Mouse (Mus musculus) kidney, embryonic 14.5 days (tissue): Measurements from ENCODE around the gene Gm45713. TPM values are rescaled to one million over a fixed set of nuclear protein-coding genes. Genes with fewer than 3 reads are reported as not detected.

Experiments used
- ATAC-seq: fragments of 200-750 bp; cut with Nextera tagmentation; 2 replicates; pipeline ENCODE4 v1.8.0; 2017; ENCODE audit warnings: moderate number of reproducible peaks, mild to moderate bottlenecking, moderate TSS enrichment, moderate library complexity; ENCODE audit not compliant: low FRiP score, low TSS enrichment
- H3K27ac ChIP-seq: fragments of 300-500 bp; sonication (generic); 2 replicates; pipeline ENCODE4 v1.5.1; 2014; ENCODE audit warnings: low read depth, mild to moderate bottlenecking, low read length, moderate library complexity, mixed read lengths
- H3K27me3 ChIP-seq: fragments of 300-500 bp; sonication (generic); 2 replicates; pipeline ENCODE4 v1.6.1; 2014; ENCODE audit warnings: mild to moderate bottlenecking, low read length; ENCODE audit not compliant: control insufficient read depth, insufficient read depth
- H3K36me3 ChIP-seq: fragments of 300-500 bp; sonication (generic); 2 replicates; pipeline ENCODE4 v1.6.1; 2014; ENCODE audit warnings: low read length, mixed read lengths; ENCODE audit not compliant: control insufficient read depth, insufficient read depth
- H3K4me1 ChIP-seq: fragments of 300-500 bp; sonication (generic); 2 replicates; pipeline ENCODE4 v1.6.1; 2014; ENCODE audit warnings: low read length, mixed read lengths; ENCODE audit not compliant: control insufficient read depth, insufficient read depth
- H3K4me2 ChIP-seq: fragments of 300-500 bp; sonication (generic); replicated peaks from 2 replicates; pipeline ENCODE4 v1.6.1; 2014; ENCODE audit warnings: low read depth, mild to moderate bottlenecking, low read length
- H3K4me3 ChIP-seq: fragments of 300-500 bp; sonication (generic); 2 replicates; pipeline ENCODE4 v1.5.1; 2014; ENCODE audit warnings: mild to moderate bottlenecking, low read length
- H3K9ac ChIP-seq: fragments of 300-500 bp; sonication (generic); 2 replicates; pipeline ENCODE4 v1.6.1; 2014; ENCODE audit warnings: low read depth, mild to moderate bottlenecking, low read length, moderate library complexity
- H3K9me3 ChIP-seq: fragments of 300-500 bp; sonication (generic); 2 replicates; pipeline ENCODE4 v1.6.1; 2016; ENCODE audit warnings: low read length; ENCODE audit not compliant: control insufficient read depth
- WGBS: fragments of 180-500 bp; shearing (Covaris S2); extraction: QIAGEN DNeasy Blood & Tissue Kit; methylation state at CpG from one replicate; pipeline ENCODE4 v1.1.7; 2014; 5-methylcytosine and 5-hydroxymethylcytosine counted together
- polyA plus RNA-seq: library from polyadenylated mRNA; unstranded; fragments of >200 nt; fragmentation: Nextera tagmentation; extraction: Ambion mirVana; gene quantifications from 2 replicates; pipeline ENCODE4 v1.2.1, GENCODE M21; 2014

Gene Gm45713
- polyA plus RNA-seq, 1 experiment from 2014 or later, result 0.19 TPM

GRCm38 (mm10) chr7:45151303-45151702, 15.3 kb upstream of the Gm45713 start:
- peak overlapping the region; percentile 79; the same call in 1 of the 2 replicates for H3K27ac ChIP-seq

GRCm38 (mm10) chr7:45150321-45150720, 14.3 kb upstream of the Gm45713 start:
- Histone ChIP-seq H3K4me2 (no peak overlapping the region), H3K27me3 (no peaks in the 10 kb centered on the region), H3K36me3 (peaks cover 21% of the 10 kb centered on the region), H3K4me3 (no peak overlapping the region), H3K4me1 (peaks cover 23% of the 10 kb centered on the region), H3K27ac (peak overlapping the region; percentile 79; the same call in 1 of the 2 replicates), H3K9me3 (no peaks in the 10 kb centered on the region), H3K9ac (no peak overlapping the region; the same call in 1 of the 2 replicates)
- ATAC-seq, result no peak
- 28% methylated on average over 4 of the region's 4 CpGs for WGBS

More at GRCm38 (mm10) chr7:45151303-45151702, 15.3 kb upstream of the Gm45713 start:
- Histone ChIP-seq H3K36me3 (peaks cover 12% of the 10 kb centered on the region), H3K4me3 (no peak overlapping the region), H3K9me3 (no peaks in the 10 kb centered on the region), H3K4me1 (peaks cover 26% of the 10 kb centered on the region), H3K4me2 (no peak overlapping the region), H3K9ac (no peak overlapping the region), H3K27me3 (no peaks in the 10 kb centered on the region)
- ATAC-seq, result no peak
- WGBS, result 20% methylated on average over 11 of the region's 11 CpGs

DNA sequence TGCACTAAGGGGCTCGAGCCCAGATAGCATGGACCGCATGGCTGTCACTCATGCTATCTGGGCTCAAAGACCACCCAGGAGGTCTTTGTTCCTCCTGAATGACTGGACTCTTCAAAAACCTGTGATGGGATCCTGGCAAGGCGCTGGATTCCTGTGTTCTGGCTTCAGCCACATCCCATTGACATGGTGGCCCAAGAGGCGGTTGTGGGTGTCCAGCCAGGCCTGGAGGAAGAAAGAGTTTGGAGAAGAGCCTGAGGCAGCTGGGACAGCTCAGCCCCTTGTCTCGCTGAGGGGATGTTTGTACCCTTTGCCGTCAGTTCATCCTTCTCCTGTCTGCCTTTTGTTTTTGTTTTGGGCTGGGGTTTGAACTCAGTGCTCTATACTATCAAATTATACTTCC, 13.5 kb upstream of the Gm45713 start:
- Histone ChIP-seq H3K4me2 (no peak overlapping the region), H3K9ac (no peak overlapping the region), H3K9me3 (no peaks in the 10 kb centered on the region), H3K4me1 (peaks cover 21% of the 10 kb centered on the region), H3K36me3 (peaks cover 27% of the 10 kb centered on the region), H3K4me3 (no peak overlapping the region), H3K27ac (peak overlapping the region; percentile 38; the same call in 1 of the 2 replicates), H3K27me3 (no peaks in the 10 kb centered on the region)
- WGBS, result 53% methylated on average over 6 of the region's 6 CpGs
- no peak for ATAC-seq

DNA sequence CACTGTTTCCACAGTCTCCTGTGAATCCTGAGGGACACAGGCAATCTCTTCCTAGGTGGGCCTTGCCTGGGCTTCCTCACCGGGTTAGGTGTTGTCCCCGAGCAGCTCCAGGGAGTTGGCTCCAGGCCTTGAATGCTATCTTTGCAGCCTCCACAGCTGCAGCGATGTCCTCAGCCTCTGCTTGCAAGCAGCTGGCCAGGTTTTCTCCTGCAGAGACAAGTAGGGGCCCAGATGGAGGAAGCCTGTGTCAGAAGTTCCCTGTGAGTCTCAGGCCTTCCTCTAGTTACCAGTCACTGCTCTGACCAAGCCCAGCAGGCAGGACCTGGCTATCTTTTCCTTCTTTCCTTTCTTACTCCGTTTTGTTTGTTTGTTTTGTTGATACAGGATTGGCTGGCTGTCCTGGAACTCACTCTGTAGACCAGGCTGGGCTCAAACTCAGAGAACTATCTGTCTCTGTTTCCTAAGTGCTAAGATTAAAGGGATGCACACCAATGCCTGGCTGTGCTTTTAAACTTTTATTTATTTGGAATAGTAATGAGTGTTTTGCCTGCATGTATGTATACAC, 12.6 kb upstream of the Gm45713 start:
- WGBS, result 59% methylated on average over 4 of the region's 4 CpGs
- 0 out of 2 replicates have a peak overlapping the region, but pooled peaks have one; percentile 24 for H3K27ac ChIP-seq
- no peak overlapping the region for H3K4me2 ChIP-seq
- peaks cover 21% of the 10 kb centered on the region for H3K4me1 ChIP-seq
- H3K4me3 ChIP-seq, result no peak overlapping the region
- no peaks in the 10 kb centered on the region for H3K27me3 ChIP-seq
- peaks cover 35% of the 10 kb centered on the region for H3K36me3 ChIP-seq
- ATAC-seq, result no peak
- H3K9ac ChIP-seq, result peak overlapping the region; percentile 18; the same call in 1 of the 2 replicates
- H3K9me3 ChIP-seq, result no peaks in the 10 kb centered on the region

DNA sequence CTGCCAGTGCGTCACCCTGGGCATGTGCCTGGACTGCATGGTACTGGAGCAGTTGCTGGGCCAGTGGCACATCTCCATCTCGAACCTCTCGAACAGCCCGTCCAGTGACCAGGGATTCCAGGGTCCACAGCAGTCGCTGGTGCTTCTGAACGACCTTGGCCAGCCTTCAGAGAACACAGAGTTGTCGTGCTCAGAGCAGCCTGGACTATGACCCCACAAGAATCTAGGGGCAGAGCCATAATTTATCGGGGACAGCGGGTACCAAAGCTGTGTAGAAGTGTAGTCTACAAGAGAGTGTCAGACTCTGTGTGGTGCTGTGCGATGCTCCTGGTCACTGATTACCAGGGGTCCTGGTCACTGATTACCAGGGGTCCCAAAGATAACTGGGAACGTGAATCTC, 11.9 kb upstream of the Gm45713 start:
- ATAC-seq, result 0 out of 2 replicates have a peak, but pooled peaks have one; percentile 3
- Histone ChIP-seq H3K9ac (no peak overlapping the region), H3K36me3 (peaks cover 39% of the 10 kb centered on the region), H3K4me2 (no peak overlapping the region), H3K27ac (no peak overlapping the region), H3K27me3 (no peaks in the 10 kb centered on the region), H3K4me1 (peaks cover 17% of the 10 kb centered on the region), H3K9me3 (no peaks in the 10 kb centered on the region), H3K4me3 (no peak overlapping the region)
- 73% methylated on average over 11 of the region's 11 CpGs for WGBS

DNA sequence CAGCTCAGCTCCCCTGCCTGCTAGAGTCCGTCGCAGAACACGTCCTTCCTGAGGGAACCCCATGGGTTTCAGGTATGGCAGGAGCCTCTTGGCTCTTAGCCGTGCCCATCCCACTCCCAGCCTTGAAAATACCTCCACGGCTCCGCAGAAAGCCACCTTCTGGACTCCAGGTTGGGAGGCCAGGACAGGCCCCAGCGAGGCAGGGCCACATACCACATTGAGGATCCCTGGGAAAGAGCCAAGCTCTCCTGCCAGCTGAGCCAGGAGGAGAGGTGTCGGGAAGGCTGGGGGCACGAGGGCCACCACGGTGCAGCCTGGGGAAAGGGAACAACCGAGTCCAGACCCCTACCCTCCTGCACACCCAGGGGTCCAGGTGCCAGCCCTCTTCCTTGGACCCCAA, 11.2 kb upstream of the Gm45713 start:
- 91% methylated on average over 11 of the region's 11 CpGs for WGBS
- Histone ChIP-seq H3K27me3 (no peaks in the 10 kb centered on the region), H3K4me1 (peaks cover 17% of the 10 kb centered on the region), H3K4me3 (no peak overlapping the region), H3K27ac (no peak overlapping the region), H3K9ac (no peak overlapping the region), H3K9me3 (no peaks in the 10 kb centered on the region), H3K4me2 (no peak overlapping the region), H3K36me3 (peaks cover 45% of the 10 kb centered on the region)
- ATAC-seq, result no peak

GRCm38 (mm10) chr7:45145460-45145859, 9.4 kb upstream of the Gm45713 start:
- H3K9me3 ChIP-seq, result no peaks in the 10 kb centered on the region
- H3K4me3 ChIP-seq, result no peak overlapping the region
- peaks cover 53% of the 10 kb centered on the region for H3K36me3 ChIP-seq
- WGBS, result 94% methylated on average over 8 of the region's 8 CpGs
- no peak overlapping the region for H3K4me2 ChIP-seq
- ATAC-seq, result no peak
- no peaks in the 10 kb centered on the region for H3K27me3 ChIP-seq
- no peak overlapping the region for H3K9ac ChIP-seq
- H3K4me1 ChIP-seq, result peaks cover 4% of the 10 kb centered on the region
- H3K27ac ChIP-seq, result no peak overlapping the region

- Histone ChIP-seq H3K36me3 (peaks cover 53% of the 10 kb centered on the region), H3K27me3 (no peaks in the 10 kb centered on the region), H3K4me2 (no peak overlapping the region), H3K27ac (no peak overlapping the region), H3K9ac (0 out of 2 replicates have a peak overlapping the region, but pooled peaks have one; percentile 4), H3K9me3 (no peaks in the 10 kb centered on the region), H3K4me1 (no peaks in the 10 kb centered on the region), H3K4me3 (no peak overlapping the region)
- WGBS, result 87% methylated on average over 13 of the region's 13 CpGs
- ATAC-seq, result no peak
These were observed 8.5 kb upstream of the Gm45713 start for GRCm38 (mm10) chr7:45144368-45145174.

GRCm38 (mm10) chr7:45141914-45142313, 5.9 kb upstream of the Gm45713 start:
- no peak overlapping the region for H3K4me2 ChIP-seq
- H3K9me3 ChIP-seq, result no peaks in the 10 kb centered on the region
- no peaks in the 10 kb centered on the region for H3K4me1 ChIP-seq
- no peak for ATAC-seq
- H3K27me3 ChIP-seq, result 0 out of 2 replicates have a peak, but pooled peaks cover 6% of the 10 kb centered on the region
- H3K9ac ChIP-seq, result no peak overlapping the region
- no peak overlapping the region for H3K4me3 ChIP-seq
- peaks cover 47% of the 10 kb centered on the region for H3K36me3 ChIP-seq
- 87% methylated on average over 5 of the region's 5 CpGs for WGBS
- no peak overlapping the region for H3K27ac ChIP-seq
